Mouse (Mus musculus) urinary bladder, postnatal 10 days (tissue): ENCODE results near the gene Hnrnpa0.

Experiments
- DNase-seq: peaks from one replicate; pipeline ENCODE4 v3.0.0; 2022; ENCODE audit warnings: low spot score

The Hnrnpa0 gene

GRCm38 (mm10) chr13:58126862-58127765 lies 1.2 kb downstream of the Hnrnpa0 start:
- DNase-seq = no peak

- no peak for DNase-seq
These were observed 2.2 kb downstream of the Hnrnpa0 start for GRCm38 (mm10) chr13:58126126-58126525.

- DNase-seq = no peak
These were observed 3.4 kb downstream of the Hnrnpa0 start for GRCm38 (mm10) chr13:58124989-58125388.

- DNase-seq = no peak
These were observed 4.1 kb downstream of the Hnrnpa0 start for GRCm38 (mm10) chr13:58124278-58124677.

- DNase-seq = no peak
These were observed 5.0 kb downstream of the Hnrnpa0 start for GRCm38 (mm10) chr13:58123381-58123780.

- DNase-seq = no peak
These were observed 5.5 kb downstream of the Hnrnpa0 start for GRCm38 (mm10) chr13:58122786-58123297.

- DNase-seq = no peak
These were observed 10.9 kb downstream of the Hnrnpa0 start for GRCm38 (mm10) chr13:58117318-58118017.

- DNase-seq = no peak
These were observed 11.6 kb downstream of the Hnrnpa0 start for GRCm38 (mm10) chr13:58116801-58117200.

- DNase-seq = no peak
These were observed 13.1 kb downstream of the Hnrnpa0 start for GRCm38 (mm10) chr13:58115227-58115626.

GRCm38 (mm10) chr13:58113061-58113900 lies 15.1 kb downstream of the Hnrnpa0 start, which contains the start of gene Klhl3:
TSS of gene Klhl3 (minus strand) at chr13:58113592.
- no peak for DNase-seq

GRCm38 (mm10) chr13:58112601-58113041 lies 15.7 kb downstream of the Hnrnpa0 start:
- no peak for DNase-seq

- DNase-seq = no peak
These were observed 16.2 kb downstream of the Hnrnpa0 start for GRCm38 (mm10) chr13:58112191-58112590.

GRCm38 (mm10) chr13:58111306-58111705 lies 17.1 kb downstream of the Hnrnpa0 start:
- DNase-seq = no peak

- DNase-seq = no peak
These were observed 37.7 kb downstream of the Hnrnpa0 start for GRCm38 (mm10) chr13:58090643-58091042.

GRCm38 (mm10) chr13:58084396-58084795 lies 44.0 kb downstream of the Hnrnpa0 start:
- DNase-seq = no peak

- DNase-seq = no peak
These were observed 44.8 kb downstream of the Hnrnpa0 start for GRCm38 (mm10) chr13:58083521-58083920.

GRCm38 (mm10) chr13:58083048-58083447 lies 45.3 kb downstream of the Hnrnpa0 start:
- no peak for DNase-seq

- no peak for DNase-seq
These were observed 50.0 kb downstream of the Hnrnpa0 start for GRCm38 (mm10) chr13:58078361-58078760.
